Mouse (Mus musculus): ENCODE measurements at regions not wholly inside any gene's neighbourhood (a gene's known extent, or its start where the extent isn't known, plus 50 kb on each side); places are given as distances from the start of the nearest gene placed in this dataset.

DNA sequence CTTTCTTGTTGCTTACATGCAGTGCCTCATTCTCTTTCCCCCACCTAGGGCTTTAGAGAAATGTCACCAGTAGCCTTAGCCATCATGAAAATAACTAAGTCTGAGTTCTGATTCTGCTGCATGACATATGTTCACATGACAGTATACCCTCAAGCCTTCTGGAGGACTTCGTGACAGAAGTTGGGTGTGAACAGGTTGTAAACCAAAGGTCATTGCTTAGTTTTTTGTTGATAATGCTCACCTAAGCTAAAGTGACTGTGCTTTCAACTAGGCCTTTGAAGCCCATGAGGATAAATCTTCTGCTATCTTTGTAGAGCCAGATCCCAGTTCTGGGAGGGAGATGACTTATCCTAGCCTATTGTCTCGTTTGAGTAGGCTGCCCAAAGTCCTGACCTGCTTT lies 118.1 kb upstream of the Mamld1 start:
- TF ChIP-seq CTCF (IDR thresholded peaks at IDR 0.05; ENCODE audit: low read depth) (no peak), EP300 (optimal IDR thresholded peaks at IDR 0.05) (no peak)
